Mouse (Mus musculus) T-helper 17 cell (primary cell): ENCODE measurements around the gene Uck2.

Experiments used
- in situ Hi-C, 2 experiments: fragments of 300-600 bp; cut with MboI, MseI; formaldehyde crosslinking; loops; 1 replicate in 1 of 2; 2 replicates in 1 of 2; pipeline ENCODE4 v1.15.1; 2025; ENCODE audit warnings: high pct_unique_total_duplicates in 2 of 2

Uck2 gene

GRCm38 (mm10) chr1:167220303-167221174 lies 64.6 kb downstream of the Uck2 start:
- in situ Hi-C loops = loop anchor here (5.0 to 25.0 kb wide), 3 partner anchors 77 to 783 kb away; no protein-coding TSS in a partner anchor

- in situ Hi-C loops = loop anchor here (5.0 to 25.0 kb wide), 4 partner anchors 122 to 801 kb away; no protein-coding TSS in a partner anchor
Measured at GRCm38 (mm10) chr1:167215460-167215859, 69.7 kb downstream of the Uck2 start.

DNA sequence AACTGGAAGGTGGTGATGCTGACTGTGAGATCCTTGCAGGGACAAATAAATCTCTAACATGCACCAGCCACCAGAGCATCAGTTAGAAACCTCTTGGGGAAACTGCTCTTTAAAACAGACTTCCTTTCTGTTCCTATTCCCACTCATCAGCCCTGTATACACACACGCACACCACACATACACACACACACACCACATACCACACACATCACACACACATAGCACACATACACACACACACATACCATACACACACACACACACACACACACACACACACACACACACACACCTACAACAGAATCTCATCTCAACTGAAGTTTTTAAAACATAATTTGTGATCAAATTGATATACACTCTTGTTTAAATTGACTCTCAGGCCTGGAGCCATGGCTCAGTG lies 72.4 kb downstream of the Uck2 start:
- in situ Hi-C loops = loop anchor here (10.0 to 25.0 kb wide), 3 partner anchors 422 to 798 kb away; no protein-coding TSS in a partner anchor

DNA sequence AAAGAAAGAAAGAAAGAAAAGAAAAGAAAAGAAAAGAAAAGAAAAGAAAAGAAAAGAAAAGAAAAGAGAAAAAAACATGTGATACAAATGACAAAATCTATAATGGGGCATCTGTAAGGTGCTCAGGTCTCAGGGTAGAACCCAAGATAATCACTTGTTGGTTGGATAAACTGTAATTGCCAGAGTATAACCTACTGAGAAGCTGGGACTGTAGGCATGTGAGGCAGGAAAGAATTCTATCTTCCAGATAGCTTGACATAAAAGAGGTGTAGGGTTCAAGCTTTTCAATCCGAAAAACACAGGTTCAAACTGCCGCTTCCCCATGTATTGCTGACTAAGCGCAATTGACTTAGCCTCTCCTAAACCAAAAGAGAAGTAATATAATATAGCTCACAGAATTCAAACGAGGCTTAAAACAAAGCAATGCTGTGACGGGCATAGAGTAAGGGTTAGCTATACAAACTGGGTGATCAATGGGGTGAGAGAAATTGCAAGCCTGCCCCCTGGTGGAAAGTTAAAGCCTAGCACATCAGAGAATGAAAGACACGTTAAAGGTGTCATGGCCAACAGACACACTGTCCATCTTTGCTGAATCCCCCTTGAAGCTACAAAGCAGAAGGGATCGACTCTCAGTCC lies 73.0 kb downstream of the Uck2 start:
- in situ Hi-C loops = loop anchor here (10.0 to 25.0 kb wide), 3 partner anchors 423 to 797 kb away; no protein-coding TSS in a partner anchor

DNA sequence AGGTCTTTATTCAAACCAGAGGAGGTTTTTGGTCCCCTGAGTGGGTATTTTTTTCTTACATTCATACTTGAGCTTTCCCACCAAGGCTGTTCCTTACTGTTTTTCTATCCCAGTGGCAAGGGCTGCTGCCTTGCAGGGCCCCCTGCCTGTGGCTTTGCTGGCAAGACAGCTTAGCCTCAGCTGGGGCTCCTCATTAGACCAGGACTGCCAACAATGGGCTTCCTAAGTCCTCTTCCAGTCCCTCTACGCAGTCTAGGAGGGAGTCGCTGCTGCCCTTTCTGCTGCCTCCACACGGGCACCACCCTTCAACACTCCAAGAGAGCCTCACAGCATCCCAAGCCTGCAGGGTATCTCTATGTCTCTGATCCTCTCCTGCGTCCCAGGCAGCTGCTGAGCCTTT lies 76.3 kb downstream of the Uck2 start:
- in situ Hi-C loops = loop anchor here in 1 of 2 experiments (25.0 kb wide), 1 partner anchor 772 kb away; no protein-coding TSS in a partner anchor

GRCm38 (mm10) chr1:167205177-167205750 lies 79.9 kb downstream of the Uck2 start:
- in situ Hi-C loops = loop anchor here in 1 of 2 experiments (25.0 kb wide), 1 partner anchor 768 kb away; no protein-coding TSS in a partner anchor

DNA sequence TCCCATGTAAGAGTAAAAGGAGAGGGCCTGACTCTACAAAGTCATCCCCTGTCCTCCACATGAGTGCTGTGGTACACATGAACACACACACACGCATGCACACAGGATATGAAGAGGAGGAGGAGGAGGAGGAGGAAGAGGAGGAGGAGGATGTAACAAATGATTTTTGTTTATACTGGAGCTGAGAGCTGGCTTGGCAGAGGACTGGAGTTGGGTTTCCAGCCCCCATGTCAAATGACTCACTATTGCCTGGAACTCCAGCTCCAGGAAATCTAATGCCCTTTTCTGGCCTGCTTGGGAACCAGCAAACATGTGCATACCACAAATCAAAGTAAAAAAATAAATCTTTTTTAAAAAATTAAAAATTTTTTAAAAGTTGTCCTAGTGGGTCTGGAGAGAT lies 80.7 kb downstream of the Uck2 start:
- in situ Hi-C loops = loop anchor here in 1 of 2 experiments (25.0 kb wide), 1 partner anchor 767 kb away; no protein-coding TSS in a partner anchor

DNA sequence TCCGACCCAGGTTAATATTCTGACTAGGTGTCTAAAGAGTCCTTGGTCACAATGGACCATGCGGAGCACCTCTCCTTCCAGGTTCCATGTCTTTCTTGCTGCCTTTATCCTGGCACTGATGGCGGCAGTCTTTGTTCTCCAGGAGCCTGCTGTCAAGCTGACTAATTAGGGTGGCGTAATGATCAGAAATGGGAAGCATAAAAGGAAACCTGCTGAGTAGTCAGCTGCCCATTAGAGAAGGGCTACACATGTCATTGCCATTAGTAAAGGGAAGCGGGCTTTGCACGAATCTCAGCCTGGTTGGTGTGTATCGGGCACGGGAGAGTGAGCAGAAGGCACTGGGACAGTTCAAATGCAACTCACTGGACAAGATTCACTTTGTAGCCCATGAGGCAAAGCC lies 90.4 kb downstream of the Uck2 start:
- in situ Hi-C loops = loop anchor here in 1 of 2 experiments (25.0 kb wide), 1 partner anchor 457 kb away; no protein-coding TSS in a partner anchor

DNA sequence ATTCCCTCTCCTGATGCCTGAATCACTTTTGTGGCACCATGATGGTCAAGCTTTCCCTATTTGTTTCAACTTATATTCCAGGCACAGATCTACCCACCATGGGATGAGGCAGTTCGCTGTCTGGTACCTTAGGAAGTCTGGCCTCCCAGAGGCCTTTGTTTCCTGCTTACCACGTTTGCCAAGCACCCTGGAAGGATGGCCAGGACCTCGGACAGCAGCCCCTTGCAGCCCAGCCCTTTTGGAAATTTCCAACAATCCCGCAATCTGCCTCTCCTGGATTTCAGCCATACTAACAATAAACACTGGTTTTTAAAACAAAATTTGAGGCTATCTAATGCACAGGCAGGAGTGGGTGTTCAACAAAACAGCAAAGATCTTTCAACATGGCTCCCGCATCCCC lies 97.3 kb downstream of the Uck2 start:
- in situ Hi-C loops = loop anchor here in 1 of 2 experiments (25.0 kb wide), 1 partner anchor 450 kb away; no protein-coding TSS in a partner anchor

GRCm38 (mm10) chr1:167181919-167182616 lies 103.1 kb downstream of the Uck2 start:
- in situ Hi-C loops = loop anchor here in 1 of 2 experiments (25.0 kb wide), 1 partner anchor 445 kb away; no protein-coding TSS in a partner anchor
